Mouse (Mus musculus) kidney, postnatal 36 days (tissue): ENCODE measurements around the gene Cbln3.
A peak's percentile ranks its signal among the peaks of the same experiment; 100 is the strongest.

Experiments used
- DNase-seq, 2 experiments: peaks; one replicate each; pipeline ENCODE4 v3.0.0; 2021 to 2022; ENCODE audit warnings: mixed read lengths in 2 of 2

The Cbln3 gene

DNA sequence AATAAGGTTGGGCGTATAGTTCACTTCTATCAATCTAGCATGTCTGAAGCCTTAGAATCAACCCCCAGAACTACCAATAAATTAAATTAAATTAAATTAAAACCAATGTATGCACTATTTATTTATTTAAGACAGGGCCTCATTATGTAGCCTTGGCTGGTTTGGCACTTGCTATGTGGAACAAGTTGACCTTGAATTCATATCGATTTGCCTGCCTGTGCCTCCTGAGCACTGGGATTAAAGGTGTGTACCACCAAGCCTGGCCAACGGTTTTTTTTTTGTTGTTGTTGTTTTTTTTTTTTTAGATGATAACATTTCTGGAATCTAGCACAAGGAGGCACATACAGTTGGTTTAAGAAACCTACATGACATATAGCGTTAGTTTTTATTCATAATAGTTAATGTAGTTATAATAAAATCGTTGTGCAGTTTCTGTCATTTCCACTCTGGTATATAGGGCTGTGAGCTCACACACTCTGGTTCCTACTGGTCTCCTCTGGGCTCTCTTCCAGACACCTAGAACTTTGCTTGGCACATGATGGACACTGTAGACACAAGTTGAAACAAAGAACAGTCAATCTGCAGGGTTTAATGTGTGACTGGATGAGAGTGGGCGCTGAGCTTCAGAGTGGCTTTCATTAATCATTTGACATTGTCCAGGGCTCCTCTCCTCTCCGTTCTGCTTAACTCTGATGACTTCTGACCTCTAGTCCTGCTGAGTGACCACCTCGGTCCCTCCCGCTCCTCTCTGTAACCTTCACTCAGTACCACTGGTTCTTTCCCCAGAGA, 38.5 kb downstream of the Cbln3 start:
- DNase-seq: peak; percentile 52 to 80

DNA sequence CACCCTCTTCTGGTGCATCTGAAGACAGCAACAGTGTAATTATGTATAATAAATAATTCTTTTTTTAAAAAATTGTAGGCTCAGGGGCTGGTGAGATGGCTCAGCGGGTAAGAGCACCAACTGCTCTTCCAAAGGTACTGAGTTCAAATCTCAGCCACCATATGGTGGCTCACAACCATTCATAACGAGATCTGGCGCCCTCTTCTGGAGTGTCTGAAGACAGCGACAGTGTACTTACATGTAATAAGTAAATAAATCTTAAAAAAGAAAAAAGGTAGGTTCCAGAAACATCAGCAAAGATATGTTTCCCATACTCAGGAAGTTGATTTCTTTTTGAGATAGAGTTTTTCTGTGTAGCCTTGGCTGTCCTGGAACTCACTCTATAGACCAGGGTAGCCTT, 41.4 kb downstream of the Cbln3 start:
- DNase-seq: peak in 1 of 2 experiments; percentile 49

DNA sequence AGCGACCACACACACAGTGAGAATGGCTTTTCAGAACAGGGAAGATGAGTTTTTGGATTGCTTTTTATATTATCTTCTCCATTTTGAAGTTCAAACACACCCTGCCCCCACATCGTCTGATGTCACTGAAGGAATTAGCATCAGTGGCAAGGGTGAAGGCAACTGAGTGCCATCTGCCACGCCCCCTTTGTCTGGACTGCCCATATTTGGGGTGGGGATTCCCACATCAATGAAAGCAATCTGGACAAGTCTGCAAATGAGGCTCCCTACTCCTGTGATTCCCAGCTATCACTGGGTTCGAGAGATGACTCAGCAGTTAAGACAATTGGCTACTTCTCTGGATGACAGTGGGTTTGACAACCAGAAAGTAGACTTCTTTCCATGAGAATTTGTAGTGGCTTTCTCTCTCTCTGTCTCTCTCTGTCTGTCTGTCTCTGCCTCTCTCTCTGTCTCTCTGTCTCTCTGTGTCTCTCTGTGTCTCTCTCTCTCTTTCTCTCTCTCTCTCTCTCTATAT, 43.3 kb downstream of the Cbln3 start:
- no peak for DNase-seq

DNA sequence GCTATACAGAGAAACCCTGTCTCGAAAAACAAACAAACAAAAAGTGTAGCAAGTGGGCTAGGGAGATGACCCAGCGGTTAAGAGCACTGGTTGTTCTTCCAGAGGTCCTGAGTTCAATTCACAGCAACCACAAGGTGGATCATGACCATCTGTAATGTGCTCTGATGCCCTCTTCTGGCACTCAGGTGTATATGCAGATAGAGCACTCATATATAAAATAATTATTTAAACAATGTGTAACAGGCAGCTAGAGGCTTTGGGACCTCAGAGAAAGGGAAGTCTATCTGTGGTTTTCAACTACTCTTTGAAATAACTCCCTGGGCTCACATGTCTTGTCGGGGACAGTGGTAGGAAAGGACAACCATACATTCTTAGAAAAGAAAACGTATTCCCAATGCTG, 45.5 kb downstream of the Cbln3 start:
- no peak for DNase-seq

DNA sequence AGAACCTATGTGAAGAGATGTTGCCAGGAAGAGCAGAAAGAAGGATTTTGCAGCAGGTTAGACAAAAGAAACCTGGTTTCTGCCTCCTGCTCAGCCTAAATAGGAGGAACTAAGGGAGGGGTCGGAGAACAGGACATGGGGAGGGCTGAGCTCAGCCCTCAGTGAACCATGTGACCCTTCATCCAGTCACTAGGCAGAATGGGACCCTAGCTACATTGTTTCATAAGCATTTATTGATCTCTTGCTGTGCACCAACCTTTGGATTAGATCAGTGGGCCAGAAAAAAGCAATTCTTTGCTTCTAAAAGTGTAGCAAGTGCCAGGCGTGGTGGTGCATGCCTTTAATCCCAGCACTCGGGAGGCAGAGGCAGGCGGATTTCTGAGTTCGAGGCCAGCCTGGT, 45.9 kb downstream of the Cbln3 start:
- DNase-seq: no peak

DNA sequence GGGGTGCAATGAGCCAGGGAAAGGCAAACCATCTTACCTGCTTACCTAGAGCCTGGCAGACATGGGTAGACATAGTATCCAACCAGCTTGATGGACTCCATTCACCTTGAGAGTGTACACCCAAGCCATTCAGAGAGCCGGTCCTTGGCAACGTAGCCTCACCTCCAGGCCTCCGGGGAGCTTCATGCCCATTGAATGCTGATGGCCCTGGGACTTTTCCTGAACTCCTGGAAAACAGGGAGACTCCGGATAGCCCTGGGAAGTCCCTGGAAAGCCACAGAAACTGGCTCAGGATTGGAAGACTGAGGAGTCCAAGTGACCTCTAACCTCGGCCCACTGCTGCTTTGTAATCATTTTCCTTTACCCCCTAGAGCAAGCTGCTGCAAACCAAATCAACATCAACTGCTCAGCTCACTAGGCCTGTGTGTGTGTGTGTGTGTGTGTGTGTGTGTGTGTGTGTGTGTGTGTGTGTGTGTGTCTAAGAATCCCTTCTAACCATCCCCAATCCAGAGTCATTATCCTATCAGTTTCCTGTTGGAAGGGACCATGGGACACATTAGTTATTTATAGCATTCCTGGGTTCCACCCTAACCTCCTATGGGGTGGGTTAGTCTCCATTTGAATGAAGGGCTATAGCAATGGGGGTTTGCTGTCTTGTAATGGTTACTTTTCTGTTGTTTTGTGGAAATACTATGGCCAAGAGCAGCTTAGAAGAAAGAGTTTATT, 49.2 kb downstream of the Cbln3 start:
- no peak for DNase-seq

DNA sequence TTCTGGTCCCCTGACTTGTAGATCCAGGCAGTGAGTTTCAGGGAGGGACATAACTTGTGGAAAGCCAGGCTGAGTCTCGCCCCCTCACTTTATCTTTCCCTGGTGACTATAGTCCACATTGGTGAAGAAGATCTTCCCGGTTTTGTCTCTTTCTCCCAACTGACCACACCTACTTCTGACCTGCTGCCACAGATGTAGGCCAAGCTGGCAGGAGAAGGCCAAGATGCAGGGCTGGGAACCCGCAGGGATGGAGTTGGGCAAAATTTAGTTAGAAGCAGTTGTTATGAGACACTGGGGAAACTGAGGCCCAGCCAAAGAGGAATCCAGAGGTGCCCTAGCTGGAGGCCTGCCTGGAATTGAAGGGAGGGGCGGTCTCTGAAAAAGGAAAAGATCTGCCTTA, 51.1 kb downstream of the Cbln3 start:
- DNase-seq: no peak

DNA sequence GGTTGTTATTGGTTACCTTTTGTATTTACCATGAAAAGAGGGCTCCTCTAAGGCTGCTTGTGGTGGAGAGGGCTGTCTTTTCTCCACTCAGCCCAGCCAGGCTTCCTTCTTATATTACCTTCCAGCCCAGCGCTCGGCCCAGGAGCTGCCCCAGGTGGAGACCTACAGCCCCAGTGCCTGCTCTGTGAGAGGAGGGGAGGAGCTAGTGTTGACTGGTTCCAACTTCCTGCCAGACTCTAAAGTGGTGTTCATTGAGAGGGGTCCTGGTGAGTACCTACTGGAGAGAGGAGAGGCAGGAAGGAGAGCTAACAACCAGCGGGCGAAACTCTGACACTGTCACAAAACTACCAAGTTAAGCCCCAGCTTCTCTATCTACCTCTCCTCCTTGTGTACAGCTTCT, 53.9 kb downstream of the Cbln3 start:
- no peak for DNase-seq

DNA sequence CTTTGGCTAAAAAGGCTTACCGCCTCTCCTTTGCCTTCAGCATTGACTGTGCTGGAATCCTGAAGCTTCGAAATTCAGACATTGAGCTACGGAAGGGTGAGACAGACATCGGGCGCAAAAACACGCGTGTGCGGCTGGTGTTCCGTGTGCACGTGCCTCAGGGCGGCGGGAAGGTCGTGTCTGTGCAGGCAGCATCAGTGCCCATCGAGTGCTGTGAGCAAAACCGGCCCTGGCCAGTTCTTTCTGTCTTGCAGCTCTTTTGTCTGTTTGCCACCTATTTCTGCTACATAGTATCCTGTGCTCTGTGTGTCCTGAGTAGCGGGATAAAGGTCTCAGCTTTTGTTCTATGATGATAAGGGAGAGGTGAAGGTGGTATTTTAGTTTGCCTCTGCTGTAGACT, 54.3 kb downstream of the Cbln3 start:
- DNase-seq: no peak
